Mouse (Mus musculus) heart, adult 18-20 months (tissue): Measurements from ENCODE around the gene Gm3238. TPM values are rescaled to one million over a fixed set of nuclear protein-coding genes. Genes with fewer than 3 reads are reported as not detected.
"Not testable (repeated sequence)": the region's sequence is repeated elsewhere in the genome, so short reads cannot be mapped to it uniquely, and the experiment has no call there.

Experiments
- DNase-seq, 2 experiments: peaks; one replicate each; pipeline ENCODE4 v3.0.0; 2021 to 2022; ENCODE audit warnings: mixed read lengths in 1 of 2
- long read RNA-seq, 2 experiments: library from polyadenylated mRNA; stranded (forward); transcript quantifications; one replicate each; pipeline ENCODE4 v2.0.0; 2021
- total RNA-seq, 2 experiments: library from RNA; stranded (reverse); gene quantifications; 2 replicates each; pipeline ENCODE4 v1.2.3; 2021

The Gm3238 gene
- not detected for total RNA-seq
- long read RNA-seq, experiment 1 = 0 reads
- long read RNA-seq, experiment 2 = 0 reads

GRCm38 (mm10) chr10:77771225-77771624, at the start of gene Gm3238:
TSS of gene Gm3238 (minus strand) at chr10:77771325.
- not testable (repeated sequence) for DNase-seq

GRCm38 (mm10) chr10:77819203-77819602, 48.1 kb upstream of the Gm3238 start:
- no peak for DNase-seq

GRCm38 (mm10) chr10:77818523-77818922, 47.4 kb upstream of the Gm3238 start:
- no peak for DNase-seq

GRCm38 (mm10) chr10:77815514-77815913, 44.4 kb upstream of the Gm3238 start:
- DNase-seq = peak in 1 of 2 experiments; percentile 31

GRCm38 (mm10) chr10:77814382-77814781, 43.3 kb upstream of the Gm3238 start, which contains the start of gene Gm2696:
TSS of gene Gm2696 (plus strand) at chr10:77814682.
- DNase-seq = no peak

GRCm38 (mm10) chr10:77811743-77812142, 40.6 kb upstream of the Gm3238 start, which contains the start of gene Gm9507:
TSS of gene Gm9507 (minus strand) at chr10:77811843.
- DNase-seq = no peak

- no peak for DNase-seq
Measured at GRCm38 (mm10) chr10:77804095-77804494, 33.0 kb upstream of the Gm3238 start.

GRCm38 (mm10) chr10:77798921-77799508, 27.9 kb upstream of the Gm3238 start, which contains the start of gene Gm19668:
TSS of gene Gm19668 (minus strand) at chr10:77799133.
- no peak for DNase-seq

- peak; percentile 6 to 7 for DNase-seq
Measured at GRCm38 (mm10) chr10:77798164-77798920, 27.2 kb upstream of the Gm3238 start.

- DNase-seq = peak; percentile 11 to 24
Measured at GRCm38 (mm10) chr10:77797677-77798076, 26.6 kb upstream of the Gm3238 start.

- DNase-seq = no peak
Measured at GRCm38 (mm10) chr10:77794976-77795375, 23.9 kb upstream of the Gm3238 start, which contains the start of gene Gm9639. TSS of gene Gm9639 (minus strand) at chr10:77795076.

GRCm38 (mm10) chr10:77788621-77789020, 17.5 kb upstream of the Gm3238 start:
- DNase-seq = no peak

GRCm38 (mm10) chr10:77787876-77788275, 16.8 kb upstream of the Gm3238 start, which contains the start of gene Gm7137:
TSS of gene Gm7137 (minus strand) at chr10:77788200.
- DNase-seq = peak in 1 of 2 experiments; percentile 32

- DNase-seq = not testable (repeated sequence)
Measured at GRCm38 (mm10) chr10:77783396-77783795, 12.3 kb upstream of the Gm3238 start.

GRCm38 (mm10) chr10:77782442-77782841, 11.3 kb upstream of the Gm3238 start, which contains the start of gene Gm3250:
TSS of gene Gm3250 (minus strand) at chr10:77782542.
- DNase-seq = not testable (repeated sequence)

- not testable (repeated sequence) for DNase-seq
Measured at GRCm38 (mm10) chr10:77776844-77777243, 5.7 kb upstream of the Gm3238 start, which contains the start of gene Gm7138. TSS of gene Gm7138 (minus strand) at chr10:77776944.

- DNase-seq = not testable (repeated sequence)
Measured at GRCm38 (mm10) chr10:77772142-77772541, 1.0 kb upstream of the Gm3238 start.

GRCm38 (mm10) chr10:77769727-77770126, 1.4 kb downstream of the Gm3238 start:
- DNase-seq = no peak

- DNase-seq = not testable (repeated sequence)
Measured at GRCm38 (mm10) chr10:77759582-77759981, 11.5 kb downstream of the Gm3238 start, which contains the start of gene Gm3233. TSS of gene Gm3233 (minus strand) at chr10:77759682.

- DNase-seq = no peak
Measured at GRCm38 (mm10) chr10:77753448-77753847, 17.7 kb downstream of the Gm3238 start.

- DNase-seq = not testable (repeated sequence)
Measured at GRCm38 (mm10) chr10:77752312-77752711, 18.8 kb downstream of the Gm3238 start.

- not testable (repeated sequence) for DNase-seq
Measured at GRCm38 (mm10) chr10:77751254-77751653, 19.9 kb downstream of the Gm3238 start, which contains the start of gene Gm9736. TSS of gene Gm9736 (minus strand) at chr10:77751354.

GRCm38 (mm10) chr10:77750686-77751085, 20.4 kb downstream of the Gm3238 start:
- not testable (repeated sequence) for DNase-seq
